Mouse (Mus musculus): ENCODE data around the gene Tmem117.

DNA sequence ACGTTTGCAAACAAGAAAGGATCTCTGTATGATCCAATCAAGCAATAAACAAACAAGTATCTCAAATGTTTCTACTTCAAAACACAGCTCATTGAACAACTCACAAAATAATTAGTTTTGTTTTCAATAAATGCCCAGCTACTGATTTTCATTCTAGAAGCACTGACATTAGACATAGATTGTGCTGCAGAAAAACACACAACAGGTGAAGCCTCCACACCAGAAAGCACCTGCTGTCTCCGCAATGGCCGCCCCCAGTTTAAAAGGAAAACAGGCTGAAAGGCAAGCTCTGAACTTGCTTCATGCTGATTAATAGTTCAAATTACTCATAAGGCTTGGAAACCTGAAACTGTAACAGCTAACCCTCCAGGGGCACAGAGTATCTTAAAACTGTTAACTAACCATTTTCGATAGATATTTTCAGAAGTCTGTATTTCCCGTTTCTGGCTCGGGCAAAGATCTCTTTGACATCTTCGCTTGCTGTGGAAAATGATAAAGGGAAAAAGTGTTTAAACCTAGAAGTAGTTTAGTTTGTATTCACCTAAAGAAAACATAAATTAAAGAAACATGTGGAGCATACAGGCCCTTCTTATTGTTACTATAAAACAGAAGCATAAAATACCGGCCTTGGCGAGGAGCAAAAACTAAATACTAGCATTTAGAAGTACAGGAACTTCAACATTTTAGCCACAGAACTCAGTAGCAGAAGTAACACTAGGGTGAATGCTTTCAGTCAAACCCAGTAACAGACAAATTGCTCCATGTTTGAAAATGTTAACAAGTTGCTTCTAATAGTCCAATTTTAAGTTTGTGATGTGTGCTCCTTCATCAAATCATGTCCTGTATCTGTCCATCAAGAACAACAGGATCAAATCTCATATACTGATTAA lies 41.0 kb upstream of the Tmem117 start:
- TF ChIP-seq POLR2A (IDR thresholded peaks at IDR 0.05; ENCODE audit: low read depth, low read length): no peak
- no peak for TF ChIP-seq CTCF (IDR thresholded peaks at IDR 0.05; ENCODE audit: extremely low read depth, insufficient read length, insufficient replicate concordance, low read depth, low read length)

All from small intestine, adult 2 months (tissue).